Mouse (Mus musculus): ENCODE results near the gene Aifm1. TPM values are rescaled to one million over a fixed set of nuclear protein-coding genes. Genes with fewer than 3 reads are reported as not detected.

Aifm1 gene
- total RNA-seq, 2 experiments from 2014 or later: 92.5 to 97.6 TPM

- no peak for DNase-seq
- intact Hi-C loops (cut with DNase I): no loop called here
These were observed 84.7 kb downstream of the Aifm1 start for GRCm38 (mm10) chrX:48428642-48429041.

GRCm38 (mm10) chrX:48428241-48428640, 85.1 kb downstream of the Aifm1 start:
- DNase-seq: peak; percentile 41 to 47
- intact Hi-C loops (cut with DNase I): no loop called here

- intact Hi-C loops (cut with DNase I): loop anchor here (2.0 kb wide), 1 partner anchor 108 kb away; no protein-coding TSS in a partner anchor
- peak in 1 of 2 experiments; percentile 25 for DNase-seq
These were observed 88.1 kb downstream of the Aifm1 start for GRCm38 (mm10) chrX:48425280-48425679.

Other genes with a start within 250 kb of the Aifm1 start
- 10 to 100 TPM in 1 of 2 experiments, 1 to 10 TPM in 1; 9.6 to 13.6 TPM for gene Bcorl1, start 172.2 kb downstream of the Aifm1 start, total RNA-seq (2021)
- gene Elf4, start 50.4 kb downstream of the Aifm1 start, total RNA-seq (2021): 10 to 100 TPM; 15.3 to 16.7 TPM
- under 1 TPM in 1 of 2 experiments, not detected in 1; 0.30 TPM for gene Rab33a, start 5.7 kb upstream of the Aifm1 start, total RNA-seq (2021)
- gene Zfp280c, start 80.9 kb upstream of the Aifm1 start, total RNA-seq (2021): 10 to 100 TPM; 10.6 to 13.3 TPM
- 1 to 10 TPM; 2.5 to 3.3 TPM for gene Slc25a14, start 109.8 kb upstream of the Aifm1 start, total RNA-seq (2021)
- gene Gpr119, start 160.9 kb upstream of the Aifm1 start, total RNA-seq (2021): not detected
- gene Rbmx2, start 181.4 kb upstream of the Aifm1 start, total RNA-seq (2021): 1 to 10 TPM; 3.9 to 4.6 TPM

All from heart, postnatal 10 days (tissue).